Mouse (Mus musculus) urinary bladder, adult 18-20 months (tissue): ENCODE data around the gene Ifnar1.
A peak's percentile ranks its signal among the peaks of the same experiment; 100 is the strongest.

Source experiments
- DNase-seq, 2 experiments: peaks; one replicate each; pipeline ENCODE4 v3.0.0; 2022; ENCODE audit warnings: low spot score in 2 of 2, mixed read lengths in 2 of 2

The Ifnar1 gene

GRCm38 (mm10) chr16:91541573-91542081 lies 56.6 kb downstream of the Ifnar1 start:
- DNase-seq = no peak

- DNase-seq = no peak
Measured at GRCm38 (mm10) chr16:91543619-91544018, 58.6 kb downstream of the Ifnar1 start.

- DNase-seq = no peak
Measured at GRCm38 (mm10) chr16:91545597-91546281, 60.7 kb downstream of the Ifnar1 start.

GRCm38 (mm10) chr16:91546391-91546835 lies 61.4 kb downstream of the Ifnar1 start:
- no peak for DNase-seq

GRCm38 (mm10) chr16:91546836-91547741 lies 62.1 kb downstream of the Ifnar1 start, which contains the start of gene Ifngr2:
Gene Ifngr2, plus strand, starts transcription at chr16:91547072.
- DNase-seq = peak; percentile 58 to 59

GRCm38 (mm10) chr16:91547974-91548373 lies 62.9 kb downstream of the Ifnar1 start:
- no peak for DNase-seq

GRCm38 (mm10) chr16:91548586-91548985 lies 63.5 kb downstream of the Ifnar1 start:
- DNase-seq = no peak

- DNase-seq = no peak
Measured at GRCm38 (mm10) chr16:91548996-91549395, 64.0 kb downstream of the Ifnar1 start.

- no peak for DNase-seq
Measured at GRCm38 (mm10) chr16:91549616-91550015, 64.6 kb downstream of the Ifnar1 start.

- DNase-seq = peak; percentile 42 to 43
Measured at GRCm38 (mm10) chr16:91551081-91551524, 66.1 kb downstream of the Ifnar1 start.

- DNase-seq = no peak
Measured at GRCm38 (mm10) chr16:91552072-91552471, 67.0 kb downstream of the Ifnar1 start.

- no peak for DNase-seq
Measured at GRCm38 (mm10) chr16:91553625-91554024, 68.6 kb downstream of the Ifnar1 start.

- no peak for DNase-seq
Measured at GRCm38 (mm10) chr16:91555017-91555605, 70.1 kb downstream of the Ifnar1 start.

- DNase-seq = no peak
Measured at GRCm38 (mm10) chr16:91556659-91557058, 71.6 kb downstream of the Ifnar1 start.
